Mouse (Mus musculus) natural killer cell, adult 2 months (primary cell): Measurements from ENCODE around the gene Zfp280b.
"Not testable (repeated sequence)": the region's sequence is repeated elsewhere in the genome, so short reads cannot be mapped to it uniquely, and the experiment has no call there.

Source experiments
- DNase-seq, 2 experiments: peaks; one replicate each; pipeline ENCODE4 v3.0.0; 2022; ENCODE audit warnings: low spot score in 2 of 2

Zfp280b gene

DNA sequence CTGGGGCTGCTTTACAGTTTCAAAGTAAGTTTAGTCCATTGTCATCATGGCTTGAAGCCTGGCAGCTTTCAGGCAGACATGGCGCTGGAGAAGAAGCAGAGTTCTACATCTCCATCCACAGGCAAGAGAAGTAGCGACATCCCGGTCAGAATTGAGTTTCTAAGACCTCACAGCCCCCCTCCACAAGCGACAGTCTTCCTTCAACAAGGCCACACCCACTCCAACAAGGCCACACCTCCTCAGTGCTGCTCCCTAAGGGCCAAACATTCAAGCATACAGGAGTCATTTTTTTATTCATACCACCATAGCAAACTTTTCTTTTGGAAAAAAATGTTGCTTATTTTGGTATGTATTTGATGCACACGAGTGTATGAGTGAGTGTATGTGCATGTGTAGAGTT, 2.0 kb upstream of the Zfp280b start:
- DNase-seq, result no peak

DNA sequence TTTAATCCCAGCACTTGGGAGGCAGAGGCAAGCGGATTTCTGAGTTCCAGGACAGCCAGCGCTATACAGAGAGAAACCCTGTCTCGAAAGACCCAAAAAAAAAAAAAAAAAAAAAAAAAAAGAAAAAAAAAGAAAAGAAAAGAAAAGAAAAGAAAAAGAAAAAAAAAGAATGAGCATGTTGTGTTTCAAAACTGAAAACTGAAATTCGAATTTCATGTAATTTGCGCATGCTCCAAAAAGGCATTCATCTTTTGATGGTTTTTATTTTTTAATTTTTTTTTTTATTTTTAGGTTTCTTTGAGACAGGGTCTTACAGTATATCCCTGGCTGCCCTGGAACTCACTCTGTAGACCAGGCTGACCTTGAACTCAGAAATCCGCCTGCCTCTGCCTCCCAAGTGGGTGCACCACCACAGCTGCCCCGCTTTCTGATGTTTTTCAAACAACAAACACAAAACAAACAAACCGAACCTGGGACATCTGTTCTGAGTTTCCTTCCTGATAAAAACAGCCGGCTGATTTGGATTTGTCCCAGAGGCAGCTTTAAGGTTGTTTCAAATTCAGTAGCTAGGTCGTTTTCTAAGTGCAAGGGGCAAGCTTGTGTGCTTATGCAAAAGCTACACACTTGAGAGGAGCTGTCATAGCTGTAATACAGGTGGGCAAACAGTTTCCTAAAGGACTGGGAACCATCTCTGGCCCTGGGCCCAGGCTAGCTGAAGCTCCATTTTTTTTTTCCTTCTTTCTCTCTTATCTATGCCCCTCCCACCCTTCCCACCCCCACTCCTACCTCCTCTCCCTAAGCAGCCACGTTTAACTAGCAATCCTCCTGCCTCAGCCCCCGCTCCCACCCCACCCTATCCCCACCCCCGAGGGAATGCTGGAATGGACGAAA, 694 bp upstream of the Zfp280b start:
- peak in 1 of 2 experiments; percentile 2 for DNase-seq

GRCm38 (mm10) chr10:76033119-76033455, 637 bp downstream of the Zfp280b start:
- no peak for DNase-seq

- no peak for DNase-seq
Observed at GRCm38 (mm10) chr10:76034001-76034600, 1.7 kb downstream of the Zfp280b start.

DNA sequence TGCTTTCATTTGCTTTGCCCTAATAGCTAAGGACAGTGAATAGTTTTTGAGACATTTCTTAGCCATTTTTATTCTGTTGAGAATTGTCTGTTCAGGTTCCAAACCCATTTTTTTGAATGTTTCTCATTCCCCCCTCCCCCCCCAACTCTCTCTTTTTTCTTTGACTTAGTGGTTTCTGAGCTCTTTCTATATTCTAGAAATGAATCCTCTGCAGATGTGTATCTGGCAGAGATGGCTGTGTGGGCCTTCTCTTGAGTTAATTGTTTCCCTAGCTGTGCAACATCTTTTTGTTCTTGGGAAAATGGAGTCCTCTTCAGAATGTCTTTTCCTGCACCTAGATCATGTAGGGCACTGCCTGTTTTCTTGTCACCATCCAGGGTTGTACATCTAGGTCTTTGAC, 2.8 kb downstream of the Zfp280b start:
- DNase-seq, result no peak

DNA sequence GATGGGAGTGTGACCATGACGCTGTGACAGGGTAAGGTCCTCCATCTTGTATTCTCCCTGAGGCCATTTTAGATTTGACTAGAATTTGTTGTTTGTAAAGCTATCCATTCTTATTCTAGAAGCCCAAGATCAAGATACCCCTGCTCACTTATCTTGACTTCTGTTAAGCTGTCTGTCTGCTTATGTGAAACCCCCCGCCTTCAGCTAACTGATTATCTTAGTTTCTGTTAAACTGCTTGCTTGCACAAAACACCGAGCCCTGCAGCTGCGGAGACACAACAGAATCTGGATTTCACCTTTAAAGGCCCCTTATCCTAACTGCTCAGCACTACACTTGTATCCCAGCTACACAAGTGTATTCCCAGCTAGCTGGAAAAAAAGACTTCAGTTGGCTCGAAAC, 4.5 kb downstream of the Zfp280b start:
- no peak for DNase-seq

GRCm38 (mm10) chr10:76045343-76045742, 12.9 kb downstream of the Zfp280b start:
- no peak for DNase-seq

DNA sequence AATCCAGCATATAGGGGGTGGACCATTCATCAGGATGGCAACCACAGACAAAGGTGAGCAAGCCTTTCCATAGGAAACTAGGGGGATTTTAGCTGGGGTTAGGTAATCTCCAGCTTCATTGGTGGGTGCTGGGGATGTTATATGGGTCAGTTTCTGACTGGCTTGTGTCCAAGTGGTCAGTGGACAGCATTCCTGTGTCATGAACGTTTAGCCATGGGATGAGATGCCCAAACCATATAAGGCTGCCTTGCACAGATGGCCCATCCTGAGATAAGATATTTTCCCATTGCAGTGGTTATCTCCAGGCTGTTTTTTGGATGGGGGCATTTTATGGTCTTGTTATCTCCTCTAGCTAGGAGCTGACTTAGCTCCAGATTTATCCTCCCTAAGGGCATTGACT, 14.3 kb downstream of the Zfp280b start:
- no peak for DNase-seq

DNA sequence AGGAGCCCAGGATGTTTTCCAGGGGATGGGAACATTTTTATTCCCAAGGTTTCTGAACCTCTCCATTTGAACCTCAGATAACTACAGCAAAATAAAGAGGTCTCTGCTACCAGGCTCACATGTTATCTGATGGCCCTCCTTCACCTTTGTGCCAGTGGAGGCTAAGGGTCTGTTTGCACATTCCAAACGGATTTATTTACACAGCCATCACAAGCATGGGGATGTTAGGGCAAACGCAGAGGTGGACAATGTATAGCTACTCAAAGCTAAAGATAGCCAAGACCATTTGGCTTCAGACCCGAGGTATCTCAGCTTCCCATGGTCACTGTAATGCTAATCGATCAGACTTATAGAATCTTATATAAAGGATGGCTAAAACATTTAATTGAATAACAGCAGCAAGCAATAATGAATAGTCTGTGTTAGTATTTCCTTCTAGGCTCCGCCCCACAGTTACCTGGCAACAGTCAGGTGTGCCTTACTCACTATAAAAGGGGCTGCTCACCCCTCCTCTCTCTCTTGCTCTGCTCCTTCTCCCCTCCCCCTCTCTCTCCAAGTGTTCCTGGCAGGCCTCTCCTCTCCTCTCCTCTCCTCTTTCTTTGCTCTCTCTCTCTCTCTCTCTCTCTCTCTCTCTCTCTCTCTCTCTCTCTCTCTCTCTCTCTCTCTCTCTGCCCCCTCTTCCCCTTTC, 14.9 kb downstream of the Zfp280b start:
- DNase-seq, result no peak

GRCm38 (mm10) chr10:76048967-76049366, 16.5 kb downstream of the Zfp280b start:
- DNase-seq, result no peak

DNA sequence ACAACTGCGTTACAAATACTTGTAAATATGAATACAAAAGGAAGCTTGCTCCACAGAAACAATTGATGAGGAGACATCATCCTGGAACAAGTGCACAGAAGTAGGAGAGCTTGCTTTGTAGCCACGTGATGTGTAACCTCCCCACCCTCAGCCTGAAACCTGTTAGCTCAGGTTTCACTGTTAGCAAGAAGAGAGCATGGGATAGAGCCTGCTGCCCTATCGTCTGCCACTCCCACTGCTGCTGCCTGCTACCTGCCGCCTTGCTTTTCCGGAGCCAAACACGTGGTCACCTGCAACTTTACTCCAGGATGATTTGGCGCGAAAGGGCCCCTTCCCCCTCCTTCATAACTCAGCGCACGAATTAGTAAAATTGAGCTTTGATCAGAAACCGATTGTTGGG, 19.4 kb downstream of the Zfp280b start:
- no peak for DNase-seq

GRCm38 (mm10) chr10:76062439-76062838, 30.0 kb downstream of the Zfp280b start:
- no peak for DNase-seq

DNA sequence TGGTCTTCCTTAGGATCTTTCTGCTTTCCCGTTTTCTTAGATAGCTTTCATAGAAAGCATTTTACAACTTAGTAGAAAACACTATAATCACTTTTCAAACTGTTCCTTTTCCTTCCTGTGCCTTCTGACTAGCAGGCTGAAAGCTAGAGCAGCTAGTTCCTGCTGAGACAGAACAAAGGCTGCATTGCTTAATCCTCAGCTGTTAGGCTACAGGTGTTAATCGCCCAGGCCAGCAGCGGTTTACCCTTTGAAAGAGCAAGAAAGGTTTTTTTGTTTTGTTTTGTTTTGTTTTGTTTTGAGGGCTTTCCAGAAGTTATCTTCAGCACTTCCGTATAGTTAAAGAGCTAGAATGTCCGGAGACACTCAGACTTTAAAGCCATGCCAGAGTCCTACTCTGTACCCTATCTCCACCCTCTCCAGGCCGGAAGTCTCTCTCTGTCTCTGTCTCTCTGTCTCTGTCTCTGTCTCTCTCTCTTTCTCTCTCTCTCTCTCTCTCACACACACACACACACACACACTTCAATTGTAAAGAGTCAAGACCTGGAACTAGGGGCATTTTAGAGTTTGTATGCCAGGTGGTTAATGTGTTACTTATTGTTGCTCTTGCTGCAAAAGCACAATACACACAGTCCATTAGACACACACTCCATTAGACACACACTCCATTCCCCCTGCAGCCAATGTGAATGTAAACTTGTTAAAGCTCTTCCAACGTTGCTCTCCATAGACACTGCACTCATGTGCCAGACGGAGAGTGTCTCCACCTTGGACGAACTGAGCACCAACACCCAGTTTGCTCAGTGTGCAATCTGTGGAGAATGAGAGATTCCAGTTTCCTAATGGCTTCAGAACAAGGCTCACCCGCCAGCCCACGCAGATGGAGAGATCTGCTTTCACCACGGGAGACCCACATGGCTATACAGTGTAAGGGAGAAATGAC, 35.5 kb downstream of the Zfp280b start:
- no peak for DNase-seq

DNA sequence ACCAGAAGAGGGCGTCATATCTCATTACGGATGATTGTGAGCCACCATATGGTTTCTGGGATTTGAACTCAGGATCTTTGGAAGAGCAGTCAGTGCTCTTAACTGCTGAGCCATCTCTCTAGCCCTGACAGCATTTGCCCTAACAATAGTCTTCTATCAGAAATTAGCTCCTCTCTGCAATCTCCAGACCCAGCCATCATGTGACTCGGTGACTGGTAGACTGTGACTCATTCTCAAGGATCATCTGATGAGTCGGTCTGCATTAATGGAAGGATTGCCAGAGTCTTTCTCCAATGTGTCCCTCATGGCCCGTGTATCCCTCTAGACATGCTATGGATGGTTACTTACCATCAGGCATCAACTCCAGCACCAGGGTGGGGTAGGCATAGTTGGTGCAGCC, 39.6 kb downstream of the Zfp280b start:
- DNase-seq, result not testable (repeated sequence)

DNA sequence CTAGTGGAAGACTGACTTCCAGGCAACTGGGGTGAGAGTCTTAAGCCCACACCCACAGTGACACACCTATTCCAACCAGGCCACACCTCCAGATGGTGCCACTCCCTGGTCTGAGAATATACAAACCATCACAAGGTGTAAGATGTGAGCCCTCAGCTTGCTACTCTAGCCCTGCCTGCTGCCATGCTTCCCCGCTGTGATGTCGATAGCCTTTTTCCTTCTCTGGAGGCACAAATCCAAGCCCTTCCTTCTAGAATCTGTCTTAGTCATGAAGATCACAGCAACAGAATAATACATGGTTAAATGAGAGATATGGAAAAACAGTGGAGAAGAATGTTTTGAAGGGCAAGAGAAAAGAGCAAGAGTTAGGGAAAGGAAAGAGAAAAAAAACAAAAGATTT, 44.6 kb downstream of the Zfp280b start:
- not testable (repeated sequence) for DNase-seq
